Mouse (Mus musculus) heart, adult 8-10 months (tissue): ENCODE measurements at regions not wholly inside any gene's neighbourhood (a gene's known extent, or its start where the extent isn't known, plus 50 kb on each side); places are given as distances from the start of the nearest gene placed in this dataset.

ENCODE experiments used
- DNase-seq: peaks from one replicate; pipeline ENCODE4 v3.0.0; 2022; ENCODE audit warnings: low spot score

DNA sequence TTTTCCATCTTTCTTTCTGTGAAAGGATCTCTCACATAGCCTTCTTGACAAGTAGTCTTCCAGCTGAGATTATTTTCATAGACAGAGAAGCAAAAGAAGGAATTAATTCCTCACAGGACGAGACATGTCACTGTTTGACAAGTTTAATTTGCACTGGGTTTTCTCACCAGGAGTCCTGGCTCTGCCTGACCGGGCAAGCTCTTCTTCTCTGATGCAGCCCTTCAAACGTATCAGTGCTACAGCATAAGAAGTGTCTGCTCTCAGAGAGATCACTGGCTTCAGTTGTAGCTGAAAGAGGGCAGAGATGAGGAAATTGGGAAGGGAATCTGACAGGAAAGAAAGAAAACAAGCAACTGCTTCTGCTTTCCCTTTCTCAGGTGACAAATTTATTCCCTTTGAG lies 201.8 kb upstream of the Slc39a10 start:
- no peak for DNase-seq

GRCm38 (mm10) chr1:47093289-47093947 lies 200.8 kb upstream of the Slc39a10 start:
- no peak for DNase-seq

DNA sequence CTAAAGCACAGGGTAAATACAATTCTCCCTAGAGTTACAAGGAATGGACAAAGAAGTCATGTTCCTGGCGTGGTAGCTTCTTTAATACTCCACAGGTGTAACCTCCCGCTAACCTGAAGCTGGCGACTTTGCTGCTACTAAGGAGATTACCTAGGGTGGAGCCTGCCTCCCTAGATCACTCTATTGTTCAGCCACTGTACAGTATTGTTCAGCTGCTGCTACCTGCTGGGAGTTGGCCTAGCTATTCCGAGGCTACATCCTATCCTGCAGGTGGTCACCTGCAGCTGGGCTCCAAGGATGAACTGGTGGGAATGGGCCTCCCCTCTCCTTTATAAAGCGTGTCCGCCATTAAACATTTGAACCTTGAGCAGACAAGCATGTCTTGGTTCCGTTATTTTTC lies 183.8 kb upstream of the Slc39a10 start:
- no peak for DNase-seq

GRCm38 (mm10) chr1:47058149-47058548 lies 165.5 kb upstream of the Slc39a10 start:
- no peak for DNase-seq

DNA sequence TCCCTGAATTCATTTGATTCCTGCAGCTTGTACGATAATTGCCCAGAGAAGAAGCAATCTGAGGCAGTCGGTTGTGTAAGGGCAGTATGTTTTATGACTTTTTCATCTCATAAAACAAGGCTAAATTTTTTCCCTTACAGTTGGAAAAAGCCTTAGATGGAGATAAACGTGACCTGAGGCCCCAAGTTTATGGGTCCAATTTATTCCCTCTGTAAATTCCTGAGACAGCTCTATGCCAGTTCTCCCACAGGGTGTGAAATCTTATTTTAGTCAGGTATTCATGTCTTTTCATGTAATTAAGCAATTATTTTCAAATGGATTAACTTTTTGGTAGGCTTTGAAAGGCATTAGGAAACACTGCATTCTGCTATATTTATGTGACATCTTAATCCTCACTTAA lies 164.7 kb upstream of the Slc39a10 start:
- DNase-seq = no peak

DNA sequence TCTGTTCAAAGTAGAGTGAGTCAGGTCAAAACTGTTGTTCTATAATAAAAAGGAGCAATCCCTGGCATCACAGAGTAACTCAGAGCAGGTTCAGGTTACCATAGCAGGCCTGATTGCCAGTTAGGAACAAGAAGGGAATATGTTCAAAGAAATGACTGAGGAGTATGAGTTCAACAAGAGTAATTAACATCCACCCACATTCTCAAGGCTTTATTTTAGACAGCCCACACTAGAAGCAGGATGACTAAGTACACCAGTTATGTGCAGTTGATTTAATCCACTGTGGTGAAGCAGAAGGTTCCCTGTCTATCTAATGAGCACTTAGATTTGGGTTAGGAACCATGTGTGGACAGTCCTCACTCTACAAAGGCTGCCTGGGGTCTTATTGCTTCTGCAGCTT lies 158.5 kb upstream of the Slc39a10 start:
- DNase-seq = no peak

DNA sequence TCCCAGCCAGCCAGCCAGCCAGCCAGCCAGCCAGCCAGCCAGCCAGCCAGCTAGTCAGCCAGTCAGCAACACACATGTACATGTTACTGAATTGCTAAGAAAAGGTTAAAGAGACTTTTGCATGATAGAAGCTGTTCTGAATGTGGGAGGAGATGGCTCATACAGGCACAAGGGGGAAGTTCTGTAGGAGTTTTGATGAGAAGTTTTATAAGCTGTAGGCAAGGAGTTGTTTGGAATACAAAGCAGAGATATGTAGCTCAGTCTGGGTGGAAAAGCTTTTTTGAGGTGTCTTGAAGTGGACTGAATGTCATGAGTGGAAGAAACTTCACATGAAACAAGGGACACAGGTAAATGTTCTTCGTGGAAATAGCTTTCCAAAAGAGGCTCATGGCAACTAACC lies 157.8 kb upstream of the Slc39a10 start:
- DNase-seq = no peak

DNA sequence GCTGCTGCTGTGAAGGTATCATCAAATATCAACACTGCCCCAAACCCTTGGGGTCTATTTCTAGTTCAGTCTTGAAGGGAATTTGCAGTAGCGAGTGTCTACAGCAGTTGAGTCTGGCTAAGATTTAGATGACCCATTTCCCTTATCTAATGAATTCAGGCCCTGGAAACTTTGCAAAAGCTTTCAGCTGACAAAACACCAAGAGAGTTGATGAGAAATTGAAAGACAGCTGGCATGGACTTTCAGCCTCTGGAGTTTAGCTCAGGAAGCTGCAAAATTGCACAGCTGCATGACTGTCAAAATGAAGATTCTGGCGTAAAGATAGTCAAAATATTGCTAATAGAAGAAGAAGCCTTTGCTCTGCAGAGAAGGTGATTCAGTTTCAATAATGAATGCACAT lies 144.9 kb upstream of the Slc39a10 start:
- peak; percentile 28 for DNase-seq

DNA sequence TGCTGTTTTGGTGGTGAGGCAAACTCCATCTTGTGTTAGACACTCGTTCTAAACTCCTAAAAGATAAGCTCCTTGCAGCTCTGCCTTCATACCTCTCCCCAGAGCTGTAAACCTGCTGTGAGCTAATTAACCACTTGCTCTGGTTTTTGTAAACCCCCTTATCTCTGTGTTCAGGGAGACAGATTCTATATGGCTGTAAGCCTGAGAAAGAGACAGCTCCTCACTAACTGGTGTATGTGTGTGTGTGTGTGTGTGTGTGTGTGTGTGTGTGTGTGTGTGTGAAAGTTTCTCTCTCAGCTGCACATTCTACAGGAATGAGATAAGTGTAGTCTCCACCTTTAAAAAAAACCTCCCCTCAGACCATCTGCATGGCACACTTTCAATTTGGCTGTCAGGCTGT lies 126.7 kb upstream of the Slc39a10 start:
- DNase-seq = no peak

- no peak for DNase-seq
Observed at GRCm38 (mm10) chr1:47014526-47014925, 121.9 kb upstream of the Slc39a10 start.

- DNase-seq = no peak
Observed at GRCm38 (mm10) chr1:47003746-47004145, 111.1 kb upstream of the Slc39a10 start.

DNA sequence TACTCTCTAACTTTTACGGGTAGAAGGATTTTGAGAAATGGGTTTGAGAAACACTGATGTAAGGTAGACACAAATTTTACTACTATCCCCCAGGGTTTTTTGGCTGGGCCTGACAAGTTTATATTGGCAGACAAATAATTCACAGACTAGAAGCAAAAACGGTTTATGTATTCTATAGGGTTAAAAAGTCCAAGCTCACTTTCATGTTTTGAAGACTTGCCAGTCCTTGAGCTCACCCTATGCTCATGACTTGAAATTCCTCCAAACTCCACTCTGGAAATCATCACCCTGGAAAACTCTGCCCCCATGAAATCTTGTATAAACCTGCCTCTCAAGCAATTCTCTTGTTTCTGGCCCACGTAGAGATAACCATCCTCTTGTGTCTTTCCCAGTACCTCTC lies 106.7 kb upstream of the Slc39a10 start:
- no peak for DNase-seq

DNA sequence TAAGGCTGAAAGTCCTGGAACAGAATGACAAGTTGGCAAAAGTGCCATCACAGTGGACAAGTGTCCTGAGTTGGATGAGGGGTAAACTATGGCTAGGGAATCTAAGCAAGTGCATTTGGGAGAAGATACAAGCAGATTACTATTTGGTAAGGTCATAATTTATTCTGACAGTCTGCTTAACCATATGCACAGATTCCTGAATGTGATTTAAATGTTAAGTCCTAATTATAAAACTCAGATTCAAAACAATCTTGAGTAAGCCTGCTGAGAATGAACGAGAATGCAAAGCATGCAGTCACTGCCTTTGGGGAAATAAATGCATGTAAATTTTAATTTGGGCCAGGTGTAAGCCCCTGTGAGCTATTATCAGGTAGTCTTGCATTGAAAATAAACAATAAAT lies 93.3 kb upstream of the Slc39a10 start:
- no peak for DNase-seq

- DNase-seq = no peak
Observed at GRCm38 (mm10) chr1:46983093-46983492, 90.4 kb upstream of the Slc39a10 start.

- peak; percentile 60 for DNase-seq
Observed at GRCm38 (mm10) chr1:46970470-46970869, 77.8 kb upstream of the Slc39a10 start.

DNA sequence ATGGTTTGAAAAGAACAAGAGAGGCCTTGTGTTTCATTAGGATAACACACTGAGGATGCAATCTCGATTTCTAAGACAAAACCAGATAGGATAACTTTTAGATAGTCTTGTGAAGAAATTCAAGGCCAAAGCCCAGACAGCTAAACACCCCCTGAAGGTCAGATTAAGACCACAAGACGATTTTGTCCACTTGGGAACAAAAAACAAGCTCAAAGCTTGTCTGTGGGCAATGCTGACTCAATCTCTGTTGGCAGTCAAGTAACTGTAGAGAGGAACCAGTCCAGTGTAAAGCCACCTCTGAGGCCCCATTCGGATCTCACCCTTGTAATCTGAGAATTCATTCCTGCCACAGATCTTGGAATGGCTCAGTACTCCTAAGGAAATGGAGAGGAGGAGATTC lies 75.7 kb upstream of the Slc39a10 start:
- DNase-seq = no peak

DNA sequence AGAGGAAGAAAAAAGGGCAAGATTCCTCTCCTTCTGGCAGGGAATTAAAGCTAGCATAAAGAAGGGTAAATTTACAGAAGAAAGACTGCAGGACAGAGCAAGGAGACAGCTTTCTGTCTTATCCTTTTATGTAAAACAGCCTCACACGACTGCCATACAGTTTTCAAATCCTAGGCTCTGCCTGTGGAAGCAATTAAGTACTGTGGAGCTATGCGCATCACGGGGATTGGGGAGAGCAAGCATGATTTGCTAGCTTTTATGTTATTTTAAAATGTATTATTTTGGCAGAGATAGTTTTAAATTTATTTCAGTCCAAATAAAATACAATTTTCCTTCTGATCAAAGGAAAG lies 74.2 kb upstream of the Slc39a10 start:
- no peak for DNase-seq

- DNase-seq = no peak
Observed at GRCm38 (mm10) chr1:46965996-46966916, 73.6 kb upstream of the Slc39a10 start.

DNA sequence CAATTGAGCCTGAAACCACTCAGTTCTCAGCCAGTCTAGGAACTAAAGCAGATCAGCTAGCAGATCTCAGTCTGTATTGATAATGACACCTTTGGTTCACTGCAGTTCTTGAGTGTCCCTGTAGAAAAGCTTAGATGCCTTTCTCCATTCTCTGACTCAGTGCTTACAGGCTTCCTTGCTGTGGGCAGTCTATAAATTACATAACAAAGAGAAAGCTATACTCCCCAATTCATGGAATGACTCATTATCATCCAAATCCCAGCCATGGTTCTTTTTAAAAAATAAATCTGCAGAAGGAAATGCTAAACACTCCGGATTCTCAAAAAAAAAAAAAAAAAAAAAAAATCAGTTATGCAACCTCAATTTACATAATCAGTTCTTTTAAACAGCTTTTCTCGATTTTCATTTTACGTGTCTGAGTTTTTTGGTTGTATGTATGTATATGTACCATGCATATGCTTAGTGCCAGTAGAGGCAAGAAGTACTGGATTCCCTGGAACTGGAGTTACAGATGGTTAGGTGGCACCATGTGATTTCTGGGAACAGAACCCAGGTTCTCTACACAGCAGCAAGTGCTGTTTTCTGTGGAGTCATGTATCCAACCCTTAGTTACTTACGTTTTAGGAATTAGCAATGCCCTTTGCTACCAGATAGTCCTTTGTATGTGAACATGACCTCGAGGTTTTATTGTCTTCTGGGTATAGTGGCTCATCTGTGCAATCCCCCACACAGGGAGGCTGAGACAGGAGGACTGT lies 71.5 kb upstream of the Slc39a10 start:
- DNase-seq = no peak
